Mouse (Mus musculus): ENCODE measurements around the gene Unc80. TPM values are rescaled to one million over a fixed set of nuclear protein-coding genes. Genes with fewer than 3 reads are reported as not detected.

Unc80 gene
- polyA plus RNA-seq, 1 experiment from 2014 or later, result 1.7 TPM

- WGBS, result 92% methylated on average over 6 of the region's 6 CpGs
These were observed 181.4 kb downstream of the Unc80 start for GRCm38 (mm10) chr1:66649568-66649967.

DNA sequence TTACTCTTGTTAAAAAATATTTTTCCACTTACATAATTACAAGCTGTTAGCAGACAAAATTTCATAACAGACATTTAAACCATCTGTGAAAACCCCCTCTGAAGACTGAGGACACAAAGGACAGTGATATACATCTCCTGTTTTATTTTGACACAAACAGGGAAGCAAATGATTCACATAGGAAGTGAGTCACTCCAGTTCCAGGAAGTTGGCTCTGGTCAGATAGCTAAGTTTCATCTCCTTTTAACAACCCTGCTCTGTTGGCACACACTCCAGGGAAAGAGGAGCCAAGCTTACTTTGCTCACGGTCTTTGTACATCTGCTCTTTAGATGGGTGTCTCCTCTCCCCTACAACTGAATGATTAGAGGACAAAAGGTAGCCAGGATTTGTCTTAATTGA, 181.8 kb downstream of the Unc80 start:
- ATAC-seq, result no peak
- H3K27ac ChIP-seq, result no peak overlapping the region
- WGBS, result 42% methylated on average over 1 of the region's 1 CpGs
- no peak overlapping the region for H3K9ac ChIP-seq
- H3K4me3 ChIP-seq, result no peak overlapping the region
- peaks cover 6% of the 10 kb centered on the region for H3K4me1 ChIP-seq
- H3K27me3 ChIP-seq, result no peaks in the 10 kb centered on the region
- H3K4me2 ChIP-seq, result no peak overlapping the region
- H3K36me3 ChIP-seq (ENCODE audit: poor library complexity, severe bottlenecking), result no peaks in the 10 kb centered on the region
- no peaks in the 10 kb centered on the region for H3K9me3 ChIP-seq (replicated peaks)

More at GRCm38 (mm10) chr1:66649568-66649967, 181.4 kb downstream of the Unc80 start:
- ATAC-seq, result no peak
- H3K9me3 ChIP-seq (replicated peaks), result no peaks in the 10 kb centered on the region
- H3K36me3 ChIP-seq (ENCODE audit: poor library complexity, severe bottlenecking), result no peaks in the 10 kb centered on the region
- H3K9ac ChIP-seq, result no peak overlapping the region
- H3K4me1 ChIP-seq, result peaks cover 4% of the 10 kb centered on the region; the same call in 1 of the 2 replicates
- H3K27me3 ChIP-seq, result no peaks in the 10 kb centered on the region
- H3K27ac ChIP-seq, result no peak overlapping the region
- H3K4me3 ChIP-seq, result no peak overlapping the region
- no peak overlapping the region for H3K4me2 ChIP-seq

DNA sequence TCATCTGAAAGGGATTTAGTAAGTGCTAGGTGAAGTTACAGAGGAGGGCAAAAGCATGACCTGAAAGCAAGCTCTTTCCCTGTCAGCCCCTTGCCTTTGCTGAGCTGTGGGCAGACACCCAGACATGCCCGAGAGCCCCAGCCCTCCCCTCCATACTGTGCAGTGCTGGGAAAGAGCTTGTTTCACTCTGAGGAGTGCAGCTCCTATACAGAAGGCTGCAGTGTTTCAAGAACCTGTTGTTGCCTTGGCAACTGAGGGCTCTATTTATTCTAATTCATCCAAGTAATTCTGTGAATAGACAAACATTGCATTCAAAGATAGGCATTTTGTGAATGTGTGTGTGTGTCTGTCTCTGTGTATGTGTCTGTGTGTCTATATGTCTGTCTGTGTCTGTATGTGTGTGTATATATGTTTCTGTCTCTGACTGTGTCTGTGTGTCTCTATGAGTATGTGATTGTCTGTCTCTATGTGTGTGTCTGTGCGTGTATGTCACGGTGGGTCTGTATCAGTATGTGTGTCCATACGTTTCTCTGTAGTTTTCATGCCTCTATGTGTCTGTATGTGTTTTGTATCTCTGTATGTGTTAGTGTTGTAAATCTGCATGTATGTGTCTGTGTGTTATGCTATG, 187.1 kb downstream of the Unc80 start:
- H3K9me3 ChIP-seq (replicated peaks), result no peaks in the 10 kb centered on the region
- ATAC-seq, result peak; percentile 99
- no peak overlapping the region for H3K4me3 ChIP-seq
- no peak overlapping the region for H3K9ac ChIP-seq
- no peaks in the 10 kb centered on the region for H3K27me3 ChIP-seq
- H3K4me2 ChIP-seq, result no peak overlapping the region; the same call in 1 of the 2 replicates
- H3K27ac ChIP-seq, result peak overlapping the region; percentile 44
- H3K36me3 ChIP-seq (ENCODE audit: poor library complexity, severe bottlenecking), result no peaks in the 10 kb centered on the region
- peaks cover 12% of the 10 kb centered on the region for H3K4me1 ChIP-seq
- 16% methylated on average over 4 of the region's 4 CpGs for WGBS

- peak; percentile 75 for ATAC-seq
- Histone ChIP-seq H3K27me3 (no peaks in the 10 kb centered on the region), H3K9me3 (replicated peaks) (no peaks in the 10 kb centered on the region), H3K27ac (peak overlapping the region; percentile 44; the same call in 1 of the 2 replicates), H3K36me3 (ENCODE audit: poor library complexity, severe bottlenecking) (no peaks in the 10 kb centered on the region), H3K4me2 (no peak overlapping the region), H3K9ac (no peak overlapping the region), H3K4me3 (no peak overlapping the region), H3K4me1 (peaks cover 12% of the 10 kb centered on the region)
These were observed 187.6 kb downstream of the Unc80 start for GRCm38 (mm10) chr1:66655747-66656119.

GRCm38 (mm10) chr1:66671475-66671874, 203.3 kb downstream of the Unc80 start:
- no peak overlapping the region for H3K9ac ChIP-seq
- 64% methylated on average over 7 of the region's 7 CpGs for WGBS
- H3K4me1 ChIP-seq, result no peaks in the 10 kb centered on the region
- no peak overlapping the region for H3K27ac ChIP-seq
- H3K4me3 ChIP-seq, result no peak overlapping the region
- H3K27me3 ChIP-seq, result no peaks in the 10 kb centered on the region
- no peak overlapping the region for H3K4me2 ChIP-seq
- no peak for ATAC-seq
- H3K9me3 ChIP-seq (replicated peaks), result no peaks in the 10 kb centered on the region
- H3K36me3 ChIP-seq (ENCODE audit: poor library complexity, severe bottlenecking), result no peaks in the 10 kb centered on the region

DNA sequence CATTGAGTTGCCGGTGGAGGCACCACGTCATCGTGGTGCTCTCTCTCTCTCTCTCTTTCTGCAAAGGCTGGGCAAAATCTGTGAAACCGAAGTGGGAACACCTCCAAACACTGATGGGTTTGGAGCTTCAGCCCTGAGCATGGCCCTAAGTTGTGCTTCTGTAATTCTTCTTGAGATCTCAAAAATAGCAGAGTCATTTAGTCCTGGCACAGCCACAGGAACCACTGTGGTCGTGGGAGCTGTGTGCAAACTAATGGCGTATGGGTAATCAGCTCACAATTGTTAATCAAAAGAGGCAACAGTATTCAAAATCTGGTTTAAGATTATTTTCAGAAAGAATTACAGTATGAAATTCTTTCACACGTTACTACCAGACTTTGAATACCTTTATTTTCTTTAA, 204.6 kb downstream of the Unc80 start:
- no peaks in the 10 kb centered on the region for H3K27me3 ChIP-seq
- H3K27ac ChIP-seq, result no peak overlapping the region
- H3K9me3 ChIP-seq (replicated peaks), result no peaks in the 10 kb centered on the region
- WGBS, result 85% methylated on average over 7 of the region's 7 CpGs
- H3K4me3 ChIP-seq, result no peak overlapping the region
- no peak for ATAC-seq
- no peaks in the 10 kb centered on the region for H3K4me1 ChIP-seq
- no peak overlapping the region for H3K9ac ChIP-seq
- no peaks in the 10 kb centered on the region for H3K36me3 ChIP-seq (ENCODE audit: poor library complexity, severe bottlenecking)
- no peak overlapping the region for H3K4me2 ChIP-seq

GRCm38 (mm10) chr1:66677928-66678327, 209.8 kb downstream of the Unc80 start:
- Histone ChIP-seq H3K27me3 (no peaks in the 10 kb centered on the region), H3K36me3 (ENCODE audit: poor library complexity, severe bottlenecking) (no peaks in the 10 kb centered on the region), H3K27ac (no peak overlapping the region), H3K4me2 (no peak overlapping the region), H3K9me3 (replicated peaks) (no peaks in the 10 kb centered on the region), H3K4me3 (no peak overlapping the region), H3K4me1 (no peaks in the 10 kb centered on the region), H3K9ac (no peak overlapping the region)
- 61% methylated on average over 14 of the region's 14 CpGs for WGBS
- no peak for ATAC-seq

- H3K4me1 ChIP-seq, result no peaks in the 10 kb centered on the region
- H3K4me2 ChIP-seq, result no peak overlapping the region
- no peaks in the 10 kb centered on the region for H3K36me3 ChIP-seq (ENCODE audit: poor library complexity, severe bottlenecking)
- ATAC-seq, result no peak
- H3K27ac ChIP-seq, result no peak overlapping the region
- no peak overlapping the region for H3K4me3 ChIP-seq
- no peaks in the 10 kb centered on the region for H3K27me3 ChIP-seq
- no peaks in the 10 kb centered on the region for H3K9me3 ChIP-seq (replicated peaks)
- 35% methylated on average over 2 of the region's 2 CpGs for WGBS
- no peak overlapping the region for H3K9ac ChIP-seq
These were observed 210.5 kb downstream of the Unc80 start for GRCm38 (mm10) chr1:66678662-66679061.

DNA sequence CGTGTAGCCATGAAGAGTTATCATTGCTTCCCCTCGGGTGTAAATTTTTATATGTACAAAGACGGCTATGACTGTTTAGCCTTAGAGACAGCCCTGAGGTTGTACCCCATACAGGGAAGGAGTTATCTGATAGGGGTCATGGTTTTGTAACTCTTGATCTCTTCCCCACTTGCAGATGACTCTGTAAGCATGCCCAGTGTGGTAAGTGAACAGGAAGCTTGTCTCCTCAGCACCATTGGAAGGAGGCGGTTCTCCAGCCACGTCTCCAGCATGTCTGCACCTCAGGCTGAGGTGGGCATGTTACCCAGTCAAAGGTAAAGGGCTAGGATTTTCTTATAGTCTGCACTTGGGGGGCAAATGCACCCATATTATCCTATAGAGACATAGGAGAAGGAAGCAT, 214.8 kb downstream of the Unc80 start:
- no peaks in the 10 kb centered on the region for H3K4me1 ChIP-seq
- ATAC-seq, result no peak
- H3K9ac ChIP-seq, result no peak overlapping the region
- H3K36me3 ChIP-seq (ENCODE audit: poor library complexity, severe bottlenecking), result no peaks in the 10 kb centered on the region
- WGBS, result 83% methylated on average over 5 of the region's 5 CpGs
- H3K27me3 ChIP-seq, result no peaks in the 10 kb centered on the region
- H3K27ac ChIP-seq, result no peak overlapping the region
- H3K4me2 ChIP-seq, result no peak overlapping the region
- H3K9me3 ChIP-seq (replicated peaks), result no peaks in the 10 kb centered on the region
- no peak overlapping the region for H3K4me3 ChIP-seq

- 65% methylated on average over 3 of the region's 3 CpGs for WGBS
- Histone ChIP-seq H3K36me3 (ENCODE audit: poor library complexity, severe bottlenecking) (no peaks in the 10 kb centered on the region), H3K27me3 (no peaks in the 10 kb centered on the region), H3K9me3 (replicated peaks) (no peaks in the 10 kb centered on the region), H3K4me3 (no peak overlapping the region), H3K4me2 (no peak overlapping the region), H3K4me1 (no peaks in the 10 kb centered on the region), H3K27ac (no peak overlapping the region), H3K9ac (no peak overlapping the region)
- peak; percentile 65; the same call in 1 of the 2 replicates for ATAC-seq
These were observed 223.6 kb downstream of the Unc80 start for GRCm38 (mm10) chr1:66691772-66692171.

- Histone ChIP-seq H3K9ac (no peak overlapping the region), H3K4me2 (no peak overlapping the region), H3K27me3 (no peaks in the 10 kb centered on the region), H3K4me1 (no peaks in the 10 kb centered on the region), H3K36me3 (ENCODE audit: poor library complexity, severe bottlenecking) (no peaks in the 10 kb centered on the region), H3K27ac (no peak overlapping the region), H3K9me3 (replicated peaks) (no peaks in the 10 kb centered on the region), H3K4me3 (no peak overlapping the region)
- 59% methylated on average over 1 of the region's 1 CpGs for WGBS
- no peak for ATAC-seq
These were observed 224.1 kb downstream of the Unc80 start for GRCm38 (mm10) chr1:66692308-66692707.

DNA sequence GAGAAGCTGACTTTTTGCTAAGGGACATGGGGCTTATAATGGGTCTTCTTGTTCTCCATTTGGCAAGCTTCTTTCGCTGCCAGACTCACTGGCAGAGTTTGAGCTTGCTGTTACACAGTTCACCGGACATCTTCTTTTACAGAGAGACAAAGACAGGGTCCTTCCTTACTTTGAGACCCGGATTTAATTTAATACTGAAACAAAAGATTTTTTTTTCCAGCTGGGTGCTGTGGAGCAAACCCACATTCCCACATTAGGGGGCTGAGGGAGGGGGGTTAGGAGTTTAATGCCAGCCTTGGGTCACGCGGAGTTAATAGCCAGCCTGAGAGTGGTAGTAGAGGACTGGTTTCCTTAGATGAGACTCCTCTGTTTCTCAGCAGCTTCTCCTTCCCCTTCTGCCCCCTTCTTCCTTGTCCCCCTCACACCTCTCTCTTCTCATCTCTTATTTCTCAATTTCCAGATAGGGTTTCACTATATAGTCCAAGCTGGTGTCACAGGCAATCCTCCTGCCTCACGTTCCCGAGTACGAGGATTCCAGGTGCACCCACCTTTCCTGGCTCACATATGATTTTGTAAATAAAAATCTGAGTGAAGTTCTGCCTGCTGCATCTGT, 224.7 kb downstream of the Unc80 start:
- Histone ChIP-seq H3K4me3 (no peak overlapping the region), H3K27ac (no peak overlapping the region), H3K9me3 (replicated peaks) (no peaks in the 10 kb centered on the region), H3K4me2 (no peak overlapping the region), H3K36me3 (ENCODE audit: poor library complexity, severe bottlenecking) (no peaks in the 10 kb centered on the region), H3K27me3 (no peaks in the 10 kb centered on the region), H3K9ac (no peak overlapping the region), H3K4me1 (no peaks in the 10 kb centered on the region)
- no peak; the same call in 1 of the 2 replicates for ATAC-seq
- WGBS, result 56% methylated on average over 8 of the region's 8 CpGs

GRCm38 (mm10) chr1:66694266-66694665, 226.1 kb downstream of the Unc80 start:
- H3K27me3 ChIP-seq, result no peaks in the 10 kb centered on the region
- no peak overlapping the region for H3K27ac ChIP-seq
- 85% methylated on average over 5 of the region's 5 CpGs for WGBS
- no peak overlapping the region for H3K9ac ChIP-seq
- no peaks in the 10 kb centered on the region for H3K4me1 ChIP-seq
- no peaks in the 10 kb centered on the region for H3K36me3 ChIP-seq (ENCODE audit: poor library complexity, severe bottlenecking)
- no peaks in the 10 kb centered on the region for H3K9me3 ChIP-seq (replicated peaks)
- no peak overlapping the region for H3K4me2 ChIP-seq
- no peak overlapping the region for H3K4me3 ChIP-seq
- no peak for ATAC-seq

Data from forebrain, embryonic 13.5 days (tissue).